Comparison of ENCODE assay signal across 8 mouse cellular contexts in genomic region chr10:80569664-80570066, GRCm38 (mm10). TPM values are rescaled to one million over a fixed set of nuclear protein-coding genes. Genes with fewer than 3 reads are reported as not detected.
DNase-seq lines count a peak whose midpoint lies in the region; ATAC-seq and TF ChIP-seq lines count a peak whose summit lies in the region.

No protein-coding gene starts in this region.

- ATAC-seq in embryonic facial prominence, embryonic 12.5 days (ENCODE audit: insufficient number of reproducible peaks, insufficient read depth, low FRiP score, low TSS enrichment): no peak
- ATAC-seq in liver, embryonic 14.5 days (ENCODE audit: insufficient read depth): peak; percentile 73

- no peak overlapping the region for H3K9ac ChIP-seq in embryonic facial prominence, embryonic 12.5 days
- peak overlapping the region; percentile 87 for H3K9ac ChIP-seq in liver, embryonic 14.5 days (replicated peaks)

- H3K4me2 ChIP-seq in embryonic facial prominence, embryonic 12.5 days (replicated peaks): 0 out of 2 replicates have a peak overlapping the region, but pooled peaks have one; percentile 7
- peak overlapping the region; percentile 77 for H3K4me2 ChIP-seq in liver, embryonic 14.5 days (ENCODE audit: low read depth)

- no peaks in the 10 kb centered on the region; the same call in 1 of the 2 replicates for H3K36me3 ChIP-seq in thymus, adult 2 months (ENCODE audit: control insufficient read depth, insufficient read depth, low read length)
- peaks cover 6% of the 10 kb centered on the region for H3K36me3 ChIP-seq in embryonic facial prominence, embryonic 12.5 days
- peaks cover 20% of the 10 kb centered on the region for H3K36me3 ChIP-seq in liver, embryonic 14.5 days (replicated peaks; ENCODE audit: control insufficient read depth, insufficient read depth, low read depth)

- no peak for TF ChIP-seq CTCF in thymus, adult 2 months (IDR thresholded peaks at IDR 0.05; ENCODE audit: borderline replicate concordance, control insufficient read depth, extremely low read depth, insufficient read depth, low read length, poor library complexity)
- TF ChIP-seq CTCF in liver, embryonic 14.5 days (IDR thresholded peaks at IDR 0.05; ENCODE audit: low read depth): no peak

- peaks cover 54% of the 10 kb centered on the region for H3K4me1 ChIP-seq in thymus, adult 2 months (replicated peaks; ENCODE audit: control insufficient read depth, insufficient read depth, low read length)
- H3K4me1 ChIP-seq in embryonic facial prominence, embryonic 12.5 days: peaks cover 43% of the 10 kb centered on the region
- peaks cover 46 to 51% of the 10 kb centered on the region in 2 experiments for H3K4me1 ChIP-seq in liver, embryonic 14.5 days (replicated peaks; ENCODE audit: control insufficient read depth in 2 of 2, insufficient read depth in 2 of 2, low read length in 1 of 2)

- no peak overlapping the region for H3K4me3 ChIP-seq in thymus, adult 2 months (ENCODE audit: control insufficient read depth, insufficient read depth, low read length)
- H3K4me3 ChIP-seq in embryonic facial prominence, embryonic 12.5 days: no peak overlapping the region
- H3K4me3 ChIP-seq in liver, embryonic 14.5 days (ENCODE audit: insufficient read depth in 1 of 2, low read depth in 2 of 2, low read length in 2 of 2): peak overlapping the region; percentile 69 to 90

- 18% methylated on average over 10 of the region's 10 CpGs for WGBS in thymus, adult 2 months
- 34% methylated on average over 10 of the region's 10 CpGs for WGBS in embryonic facial prominence, embryonic 12.5 days
- WGBS in liver, embryonic 14.5 days (ENCODE audit: insufficient replicate concordance): 8% methylated on average over 10 of the region's 10 CpGs

- H3K9me3 ChIP-seq in embryonic facial prominence, embryonic 12.5 days: no peaks in the 10 kb centered on the region
- H3K9me3 ChIP-seq in liver, embryonic 14.5 days (ENCODE audit: control insufficient read depth, low read length): no peaks in the 10 kb centered on the region

- TF ChIP-seq EP300 in liver, embryonic 14.5 days (IDR thresholded peaks at IDR 0.05; ENCODE audit: low read depth): no peak

- no peak for TF ChIP-seq POLR2A in thymus, adult 2 months (IDR thresholded peaks at IDR 0.05; ENCODE audit: control insufficient read depth, extremely low read depth, insufficient read depth, low read length, poor library complexity)

- H3K27ac ChIP-seq in thymus, adult 2 months (ENCODE audit: control insufficient read depth, insufficient read depth, low read length): no peak overlapping the region
- H3K27ac ChIP-seq in embryonic facial prominence, embryonic 12.5 days: no peak overlapping the region; the same call in 1 of the 2 replicates
- H3K27ac ChIP-seq in liver, embryonic 14.5 days: peak overlapping the region; percentile 99

- H3K27me3 ChIP-seq in thymus, adult 2 months (ENCODE audit: control insufficient read depth, insufficient read depth, low read length): no peaks in the 10 kb centered on the region
- H3K27me3 ChIP-seq in embryonic facial prominence, embryonic 12.5 days: no peaks in the 10 kb centered on the region
- no peaks in the 10 kb centered on the region for H3K27me3 ChIP-seq in liver, embryonic 14.5 days (ENCODE audit: control insufficient read depth, insufficient read depth, low read length)

- DNase-seq in thymus, adult 2 months: peak; percentile 44
- no peak for DNase-seq in thymus, adult 18-20 months
- DNase-seq in heart, postnatal 4 days: peak; percentile 73
- peak; percentile 86 to 87 (median 86) for DNase-seq in liver, embryonic 14.5 days (ENCODE audit: low read depth in 3 of 3, low spot score in 3 of 3)
- DNase-seq in retina, embryonic 14.5 days (ENCODE audit: low spot score): peak; percentile 51
- DNase-seq in cerebellum, postnatal 14 days: no peak
- no peak for DNase-seq in MN1 (ENCODE audit: low spot score)

RNA-seq across cellular contexts. Expression of gene Klf16, which starts 7.5 kb away (rescaled TPM):
- 31.0 and 46.9 TPM in 2 replicates for polyA plus RNA-seq in thymus, adult 2 months (2012; rRNA removed)
- 12.4 and 12.5 TPM in 2 replicates for polyA plus RNA-seq in embryonic facial prominence, embryonic 12.5 days (2016; fragmentation: Nextera tagmentation; extraction: Ambion mirVana)
- total RNA-seq in heart, postnatal 4 days (2021): 10 to 100 TPM in 1 of 2 experiments, 1 to 10 TPM in 1; 9.6 to 10.4 TPM
- 12.5 and 13.8 TPM in 2 replicates for polyA plus RNA-seq in liver, embryonic 14.5 days (2012; rRNA removed)
- 10.6 and 12.3 TPM in 2 replicates for polyA plus RNA-seq in liver, embryonic 14.5 days (2014; fragmentation: Nextera tagmentation; extraction: Ambion mirVana)

RNA-seq across cellular contexts. Expression of gene Rexo1, which starts 8.3 kb away (rescaled TPM):
- 188 and 209 TPM in 2 replicates for polyA plus RNA-seq in thymus, adult 2 months (2012; rRNA removed)
- polyA plus RNA-seq in embryonic facial prominence, embryonic 12.5 days (2016; fragmentation: Nextera tagmentation; extraction: Ambion mirVana): 32.9 and 33.1 TPM in 2 replicates
- 10 to 100 TPM; 22.4 to 26.2 TPM for total RNA-seq in heart, postnatal 4 days (2021)
- 19.1 and 24.8 TPM in 2 replicates for polyA plus RNA-seq in liver, embryonic 14.5 days (2012; rRNA removed)
- 10.7 and 14.0 TPM in 2 replicates for polyA plus RNA-seq in liver, embryonic 14.5 days (2014; fragmentation: Nextera tagmentation; extraction: Ambion mirVana)

RNA-seq across cellular contexts. Expression of gene Abhd17a, which starts 20.5 kb away (rescaled TPM):
- polyA plus RNA-seq in thymus, adult 2 months (2012; rRNA removed): 310 and 359 TPM in 2 replicates
- polyA plus RNA-seq in embryonic facial prominence, embryonic 12.5 days (2016; fragmentation: Nextera tagmentation; extraction: Ambion mirVana): 123 and 125 TPM in 2 replicates
- total RNA-seq in heart, postnatal 4 days (2021): 10 to 100 TPM; 93.6 to 95.0 TPM
- 41.2 and 51.0 TPM in 2 replicates for polyA plus RNA-seq in liver, embryonic 14.5 days (2012; rRNA removed)
- polyA plus RNA-seq in liver, embryonic 14.5 days (2014; fragmentation: Nextera tagmentation; extraction: Ambion mirVana): 55.0 and 63.4 TPM in 2 replicates

RNA-seq across cellular contexts. Expression of gene Atp8b3, which starts 30.7 kb away (rescaled TPM):
- 0.20 and 0.31 TPM in 2 replicates for polyA plus RNA-seq in thymus, adult 2 months (2012; rRNA removed)
- polyA plus RNA-seq in embryonic facial prominence, embryonic 12.5 days (2016; fragmentation: Nextera tagmentation; extraction: Ambion mirVana): 0.19 and 0.23 TPM in 2 replicates
- not detected for total RNA-seq in heart, postnatal 4 days (2021)
- polyA plus RNA-seq in liver, embryonic 14.5 days (2012; rRNA removed): 0.01 and 0.02 TPM in 2 replicates
- 0.05 TPM in 1 of 2 replicates, not detected in the other for polyA plus RNA-seq in liver, embryonic 14.5 days (2014; fragmentation: Nextera tagmentation; extraction: Ambion mirVana)

RNA-seq across cellular contexts. Expression of gene Scamp4, which starts 33.0 kb away (rescaled TPM):
- 151 and 156 TPM in 2 replicates for polyA plus RNA-seq in thymus, adult 2 months (2012; rRNA removed)
- 77.4 and 80.6 TPM in 2 replicates for polyA plus RNA-seq in embryonic facial prominence, embryonic 12.5 days (2016; fragmentation: Nextera tagmentation; extraction: Ambion mirVana)
- total RNA-seq in heart, postnatal 4 days (2021): 10 to 100 TPM; 27.0 to 30.4 TPM
- 22.0 and 27.6 TPM in 2 replicates for polyA plus RNA-seq in liver, embryonic 14.5 days (2012; rRNA removed)
- 34.6 and 39.8 TPM in 2 replicates for polyA plus RNA-seq in liver, embryonic 14.5 days (2014; fragmentation: Nextera tagmentation; extraction: Ambion mirVana)

Comparison
In these comparisons a context has a peak if more than half of its experiments do, and no peak if none do; other contexts are left out.
1. DNase-seq: peak in thymus, adult 2 months (single experiment), heart, postnatal 4 days (single experiment), liver, embryonic 14.5 days (3 of 3) and retina, embryonic 14.5 days (single experiment); none in thymus, adult 18-20 months (0 of 2), cerebellum, postnatal 14 days (0 of 2) and MN1 (single experiment).
2. H3K4me3 ChIP-seq: peak in liver, embryonic 14.5 days (2 of 2); none in thymus, adult 2 months (single experiment) and embryonic facial prominence, embryonic 12.5 days (single experiment).